Mouse (Mus musculus) heart, adult 2 months (tissue): ENCODE measurements around the gene BC055324.
"Not testable (repeated sequence)": the region's sequence is repeated elsewhere in the genome, so short reads cannot be mapped to it uniquely, and the experiment has no call there.

Source experiments
- CTCF ChIP-seq: fragments of 200-600 bp; IDR thresholded peaks from 2 replicates; pipeline ENCODE4 v1.8.1; 2022; ENCODE audit warnings: antibody characterized with exemption, mild to moderate bottlenecking, moderate library complexity
- POLR2A ChIP-seq: fragments of 200-500 bp; IDR thresholded peaks from 2 replicates; pipeline ENCODE4 v1.6.1; 2011; ENCODE audit warnings: mild to moderate bottlenecking, low read depth, low read length, control low read depth; ENCODE audit not compliant: insufficient read depth

GRCm38 (mm10) chr1:164020746-164021145 lies 26.1 kb upstream of the BC055324 start:
- not testable (repeated sequence) for TF ChIP-seq POLR2A, CTCF
